Mouse (Mus musculus) small intestine, adult 2 months (tissue): Measurements from ENCODE around the gene Fcgr1.

Source experiments
- CTCF ChIP-seq: fragments of 200-500 bp; IDR thresholded peaks from 2 replicates; pipeline ENCODE4 v1.5.1; 2012; ENCODE audit warnings: low read depth, mild to moderate bottlenecking, control low read depth, inconsistent platforms, low read length, moderate library complexity, mixed read lengths; ENCODE audit not compliant: insufficient replicate concordance, insufficient read length; ENCODE audit errors: extremely low read depth
- POLR2A ChIP-seq: fragments of 200-500 bp; IDR thresholded peaks from 2 replicates; pipeline ENCODE4 v1.6.1; 2012; ENCODE audit warnings: low read depth, mild to moderate bottlenecking, control low read depth, inconsistent platforms, low read length, moderate library complexity

DNA sequence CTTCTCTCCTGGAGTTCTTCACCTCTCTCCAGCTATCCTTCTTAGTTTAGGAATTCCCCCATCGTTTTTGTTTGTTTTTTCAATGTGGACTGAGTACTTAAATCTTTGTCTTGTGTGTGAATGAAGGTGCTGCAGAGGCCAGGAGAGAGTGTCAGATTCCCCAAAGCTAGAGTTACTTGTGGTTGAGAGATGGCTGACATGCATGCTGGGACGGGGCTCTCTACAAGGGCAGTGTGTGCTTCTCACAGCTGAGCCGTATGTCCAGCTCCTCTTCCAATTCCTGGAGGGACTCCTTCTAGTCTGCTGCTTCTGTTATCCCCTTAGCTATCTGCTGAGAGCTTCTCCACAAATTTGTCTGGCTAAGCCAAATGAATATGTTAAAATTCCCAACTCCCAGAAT lies 57.9 kb downstream of the Fcgr1 start:
- no peak for TF ChIP-seq POLR2A
- no peak for TF ChIP-seq CTCF
